Mouse (Mus musculus): ENCODE results near the gene Ano8.

DNA sequence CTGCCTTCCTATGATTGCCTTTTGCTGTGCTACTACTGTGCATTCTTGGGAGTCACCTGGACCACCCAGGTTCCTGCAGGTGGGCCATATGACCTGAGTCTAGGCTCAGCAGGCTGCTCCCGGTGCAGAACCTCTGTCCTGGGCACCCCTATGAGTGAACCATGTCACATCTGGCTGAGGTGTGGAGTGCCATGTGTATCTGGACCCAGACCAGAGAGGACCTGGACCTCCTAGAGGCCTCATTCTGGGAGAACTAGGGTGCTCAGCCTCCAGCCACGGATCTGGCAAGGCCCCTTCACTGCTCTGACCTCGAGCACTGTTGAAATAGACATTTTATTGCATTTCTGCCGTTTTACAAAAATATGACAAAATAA lies 10.1 kb downstream of the Ano8 start:
- no peak for TF ChIP-seq CTCF (IDR thresholded peaks at IDR 0.05; ENCODE audit: low read depth, low read length)
- TF ChIP-seq GATA1 (IDR thresholded peaks at IDR 0.05; ENCODE audit: borderline replicate concordance, low read length), result no peak
- no peak for TF ChIP-seq POLR2AphosphoS5 (IDR thresholded peaks at IDR 0.05; ENCODE audit: insufficient replicate concordance, low read depth, low read length)
- TF ChIP-seq TAL1 (conservative IDR thresholded peaks at IDR 0.05; ENCODE audit: low read depth, low read length), result no peak

All from G1E (cell line).